Mouse (Mus musculus) heart, embryonic 12.5 days (tissue): ENCODE measurements at regions not wholly inside any gene's neighbourhood (a gene's known extent, or its start where the extent isn't known, plus 50 kb on each side); places are given as distances from the start of the nearest gene placed in this dataset.

Experiments
- ATAC-seq: fragments of 200-750 bp; cut with Nextera tagmentation; 2 replicates; pipeline ENCODE4 v1.8.0; 2017; ENCODE audit warnings: moderate TSS enrichment, moderate library complexity; ENCODE audit not compliant: insufficient number of reproducible peaks, low FRiP score
- H3K27ac ChIP-seq: fragments of 300-500 bp; sonication (generic); 2 replicates; pipeline ENCODE4 v1.5.1; 2016; ENCODE audit warnings: mild to moderate bottlenecking, moderate library complexity; ENCODE audit not compliant: poor library complexity, severe bottlenecking
- H3K27me3 ChIP-seq: fragments of 300-500 bp; sonication (generic); replicated peaks from 2 replicates; pipeline ENCODE4 v1.6.1; 2016; ENCODE audit warnings: mild to moderate bottlenecking, moderate library complexity
- H3K36me3 ChIP-seq: fragments of 300-500 bp; sonication (generic); 2 replicates; pipeline ENCODE4 v1.6.1; 2016; ENCODE audit warnings: mild to moderate bottlenecking, moderate library complexity
- H3K4me1 ChIP-seq: fragments of 300-500 bp; sonication (generic); replicated peaks from 2 replicates; pipeline ENCODE4 v1.6.1; 2016; ENCODE audit warnings: mild to moderate bottlenecking
- H3K4me2 ChIP-seq: fragments of 300-500 bp; sonication (generic); 2 replicates; pipeline ENCODE4 v1.6.1; 2016; ENCODE audit warnings: mild to moderate bottlenecking, moderate library complexity
- H3K4me3 ChIP-seq: fragments of 300-500 bp; sonication (generic); 2 replicates; pipeline ENCODE4 v1.5.1; 2016; ENCODE audit warnings: mild to moderate bottlenecking
- H3K9ac ChIP-seq: fragments of 300-500 bp; sonication (generic); 2 replicates; pipeline ENCODE4 v1.6.1; 2016; ENCODE audit warnings: mild to moderate bottlenecking, moderate library complexity
- H3K9me3 ChIP-seq: fragments of 300-500 bp; sonication (generic); replicated peaks from 2 replicates; pipeline ENCODE4 v1.6.1; 2016; ENCODE audit warnings: mild to moderate bottlenecking, moderate library complexity
- WGBS: fragments of 180-500 bp; shearing (Covaris S2); methylation state at CpG from one replicate; pipeline ENCODE4 v1.1.7; 2016; 5-methylcytosine and 5-hydroxymethylcytosine counted together

DNA sequence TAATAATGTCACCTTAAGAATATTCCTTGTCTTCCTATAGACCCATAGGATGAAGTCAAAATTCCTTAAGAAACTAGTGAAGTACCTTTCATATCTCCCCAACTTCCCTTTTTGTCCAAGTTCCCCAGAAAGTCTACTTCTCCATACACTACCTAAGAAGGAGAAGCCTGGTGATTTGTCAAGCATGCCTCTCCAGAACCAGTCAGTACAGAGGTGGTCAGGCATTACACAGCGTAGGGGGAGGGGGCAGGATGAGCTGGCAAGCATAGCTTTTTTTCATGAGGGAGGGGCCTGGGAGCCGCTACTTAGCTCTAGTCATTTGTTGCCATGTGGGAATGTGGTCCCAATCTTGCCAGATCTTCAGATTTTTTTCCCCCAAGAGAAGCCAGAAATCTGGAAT lies 54.0 kb upstream of the Satb2 start:
- no peaks in the 10 kb centered on the region for H3K27me3 ChIP-seq
- no peaks in the 10 kb centered on the region for H3K36me3 ChIP-seq
- H3K4me2 ChIP-seq = no peak overlapping the region
- no peaks in the 10 kb centered on the region for H3K9me3 ChIP-seq
- ATAC-seq = no peak
- no peaks in the 10 kb centered on the region for H3K4me1 ChIP-seq
- H3K27ac ChIP-seq = no peak overlapping the region
- H3K9ac ChIP-seq = no peak overlapping the region
- 76% methylated on average over 2 of the region's 2 CpGs for WGBS
- no peak overlapping the region for H3K4me3 ChIP-seq

DNA sequence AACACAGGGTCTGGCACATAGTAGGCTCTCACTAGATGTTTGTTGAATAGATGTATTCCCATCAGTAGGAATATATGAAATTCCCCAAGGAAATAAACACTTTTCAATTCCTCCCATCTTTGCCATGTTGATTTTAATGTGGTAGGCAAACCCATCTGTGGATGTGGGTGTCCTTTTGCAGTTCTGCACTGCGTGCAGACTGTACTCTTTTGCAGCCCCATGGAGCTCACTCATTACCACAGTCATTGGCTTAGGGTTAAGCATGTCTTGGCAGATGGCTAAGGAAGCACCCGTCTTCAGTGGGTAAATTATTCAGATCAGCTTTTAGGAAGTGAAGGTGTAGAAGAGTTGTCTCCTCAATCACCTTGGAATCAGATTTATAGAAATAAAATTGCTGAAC lies 54.8 kb upstream of the Satb2 start:
- Histone ChIP-seq H3K27me3 (no peaks in the 10 kb centered on the region), H3K27ac (no peak overlapping the region), H3K4me2 (no peak overlapping the region), H3K4me3 (no peak overlapping the region), H3K9ac (no peak overlapping the region), H3K36me3 (no peaks in the 10 kb centered on the region), H3K9me3 (no peaks in the 10 kb centered on the region), H3K4me1 (no peaks in the 10 kb centered on the region)
- 82% methylated on average over 2 of the region's 2 CpGs for WGBS
- ATAC-seq = no peak

DNA sequence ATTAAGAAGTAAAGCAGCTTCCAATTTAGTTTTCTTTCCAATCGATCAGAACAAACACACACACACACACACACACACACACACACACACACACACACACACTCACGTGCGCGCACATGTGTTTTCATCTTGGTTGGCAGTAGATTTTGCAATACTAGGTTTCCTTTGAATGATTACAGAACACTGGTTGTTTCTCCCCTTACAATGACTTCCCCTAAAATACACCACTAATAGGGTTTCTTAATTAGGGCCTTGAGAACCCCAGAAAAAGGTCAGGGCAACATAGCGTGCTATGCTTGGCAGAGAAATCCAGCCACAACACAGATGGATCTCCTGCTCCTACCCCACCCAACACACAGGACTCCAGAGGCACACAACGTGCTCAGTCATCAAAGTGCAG lies 56.0 kb upstream of the Satb2 start:
- Histone ChIP-seq H3K4me2 (no peak overlapping the region), H3K27ac (no peak overlapping the region), H3K4me1 (no peaks in the 10 kb centered on the region), H3K9me3 (no peaks in the 10 kb centered on the region), H3K9ac (no peak overlapping the region), H3K4me3 (no peak overlapping the region), H3K27me3 (no peaks in the 10 kb centered on the region), H3K36me3 (no peaks in the 10 kb centered on the region)
- 83% methylated on average over 6 of the region's 6 CpGs for WGBS
- ATAC-seq = no peak

DNA sequence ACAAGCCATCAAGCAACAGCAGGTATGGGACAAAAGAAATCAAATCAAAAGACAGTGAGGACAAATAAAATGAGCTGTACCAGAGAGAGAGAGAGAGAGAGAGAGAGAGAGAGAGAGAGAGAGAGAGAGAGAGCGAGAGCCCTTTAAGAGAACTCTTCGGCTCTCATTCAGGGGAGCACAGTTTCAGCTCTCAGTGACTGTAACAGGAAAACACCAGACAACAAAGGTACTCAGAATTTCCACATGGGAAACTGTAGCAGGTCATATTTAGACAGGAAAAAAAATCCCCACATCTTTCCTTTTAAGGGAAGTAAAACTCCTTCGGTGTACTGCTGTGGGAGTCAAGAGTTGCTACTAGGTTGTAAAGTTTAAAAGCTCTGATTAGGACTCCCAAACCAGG lies 57.9 kb upstream of the Satb2 start:
- Histone ChIP-seq H3K9ac (no peak overlapping the region), H3K9me3 (no peaks in the 10 kb centered on the region), H3K27ac (no peak overlapping the region), H3K4me1 (no peaks in the 10 kb centered on the region), H3K27me3 (no peaks in the 10 kb centered on the region), H3K4me2 (no peak overlapping the region), H3K36me3 (no peaks in the 10 kb centered on the region), H3K4me3 (no peak overlapping the region)
- 69% methylated on average over 3 of the region's 3 CpGs for WGBS
- ATAC-seq = no peak

DNA sequence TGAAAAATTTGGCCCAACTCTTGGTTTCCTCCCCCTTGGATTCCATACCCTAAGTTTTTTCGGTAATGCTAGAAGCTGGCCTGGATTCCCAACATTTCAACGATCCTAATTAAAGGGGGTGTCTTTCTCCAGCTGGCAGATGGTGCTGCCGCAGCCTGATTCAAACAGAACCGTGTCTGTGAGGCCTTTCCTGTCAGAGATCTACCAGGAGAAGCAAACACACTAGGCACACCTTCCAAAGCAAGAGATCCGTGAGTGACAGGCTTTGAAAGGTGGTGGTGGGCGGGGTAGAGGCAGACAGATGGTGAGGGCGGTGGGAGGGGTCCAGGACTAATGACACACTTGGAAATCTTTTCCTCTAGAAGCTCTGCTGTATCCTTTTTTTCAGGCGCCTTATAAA lies 61.8 kb upstream of the Satb2 start:
- Histone ChIP-seq H3K36me3 (no peaks in the 10 kb centered on the region), H3K27ac (no peak overlapping the region), H3K27me3 (no peaks in the 10 kb centered on the region), H3K9me3 (no peaks in the 10 kb centered on the region), H3K4me3 (no peak overlapping the region), H3K9ac (no peak overlapping the region), H3K4me2 (no peak overlapping the region), H3K4me1 (no peaks in the 10 kb centered on the region)
- 45% methylated on average over 8 of the region's 8 CpGs for WGBS
- ATAC-seq = no peak

DNA sequence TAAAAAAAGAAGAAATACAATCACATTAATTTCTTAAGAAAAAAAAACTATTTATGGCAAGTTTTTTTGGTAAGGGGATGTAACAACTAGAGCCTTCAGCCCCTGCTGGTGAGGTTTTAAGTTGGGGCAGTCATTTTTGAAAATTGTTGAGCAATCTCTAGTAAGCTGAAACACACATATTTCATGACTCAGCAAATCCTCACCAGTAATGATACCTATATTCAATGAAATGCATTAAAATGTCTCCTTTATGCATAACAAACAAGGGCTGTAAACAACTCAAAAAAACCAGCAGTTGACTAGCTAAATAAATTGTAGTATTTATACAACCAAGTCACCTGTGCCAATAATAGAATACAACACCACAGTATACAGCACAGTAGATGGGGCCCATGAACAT lies 63.1 kb upstream of the Satb2 start:
- H3K27me3 ChIP-seq = no peaks in the 10 kb centered on the region
- ATAC-seq = no peak
- no peak overlapping the region for H3K4me3 ChIP-seq
- no peaks in the 10 kb centered on the region for H3K36me3 ChIP-seq
- H3K9me3 ChIP-seq = no peaks in the 10 kb centered on the region
- no peak overlapping the region for H3K27ac ChIP-seq
- no peaks in the 10 kb centered on the region for H3K4me1 ChIP-seq
- no peak overlapping the region for H3K4me2 ChIP-seq
- no peak overlapping the region for H3K9ac ChIP-seq

DNA sequence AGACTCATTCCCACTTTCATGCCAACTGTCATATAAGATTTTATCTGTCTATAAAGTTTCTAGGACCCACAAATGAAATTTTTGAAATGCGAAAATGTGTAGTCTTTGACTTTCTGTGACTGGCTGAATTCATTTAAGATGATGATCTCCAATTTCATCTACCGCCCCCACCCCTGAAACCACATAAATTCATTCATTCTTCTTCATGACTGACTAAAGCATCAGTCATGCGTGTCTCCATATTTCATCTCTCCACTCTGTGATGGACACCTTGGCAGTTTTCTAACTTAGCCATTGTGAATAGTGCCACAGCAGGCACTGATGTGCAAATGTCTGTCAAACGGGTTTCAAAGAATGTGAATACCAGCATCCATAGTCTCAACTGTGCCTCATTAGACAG lies 75.4 kb upstream of the Satb2 start:
- Histone ChIP-seq H3K27me3 (no peaks in the 10 kb centered on the region), H3K36me3 (no peaks in the 10 kb centered on the region), H3K4me2 (no peak overlapping the region), H3K4me3 (no peak overlapping the region), H3K9me3 (peaks cover 1% of the 10 kb centered on the region; the same call in 1 of the 2 replicates), H3K4me1 (no peaks in the 10 kb centered on the region), H3K27ac (no peak overlapping the region), H3K9ac (no peak overlapping the region)
- 79% methylated on average over 4 of the region's 4 CpGs for WGBS
- ATAC-seq = no peak

DNA sequence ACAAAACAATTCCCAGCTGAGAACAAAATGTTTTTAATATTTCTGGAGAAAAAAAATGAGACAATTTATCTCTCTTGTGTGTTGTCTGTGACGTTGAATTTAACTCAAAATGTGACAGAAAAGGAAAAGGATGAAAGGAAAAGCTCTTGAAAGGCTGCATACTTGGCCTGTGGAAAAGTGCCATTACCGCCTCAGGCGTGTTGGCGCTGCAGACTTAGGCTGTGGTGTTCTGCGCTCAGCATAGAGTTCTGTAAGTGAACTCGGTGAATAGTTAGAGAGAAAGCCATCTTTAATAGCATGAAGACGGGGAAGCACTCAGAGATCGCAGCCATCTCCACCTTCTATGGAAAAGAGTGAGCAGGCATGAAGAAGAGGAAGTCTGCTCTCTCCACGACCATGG lies 77.5 kb upstream of the Satb2 start:
- Histone ChIP-seq H3K9ac (no peak overlapping the region), H3K9me3 (no peaks in the 10 kb centered on the region), H3K36me3 (no peaks in the 10 kb centered on the region), H3K4me3 (no peak overlapping the region), H3K4me2 (no peak overlapping the region), H3K4me1 (no peaks in the 10 kb centered on the region), H3K27ac (no peak overlapping the region), H3K27me3 (no peaks in the 10 kb centered on the region)
- WGBS = 80% methylated on average over 9 of the region's 9 CpGs
- ATAC-seq = no peak

DNA sequence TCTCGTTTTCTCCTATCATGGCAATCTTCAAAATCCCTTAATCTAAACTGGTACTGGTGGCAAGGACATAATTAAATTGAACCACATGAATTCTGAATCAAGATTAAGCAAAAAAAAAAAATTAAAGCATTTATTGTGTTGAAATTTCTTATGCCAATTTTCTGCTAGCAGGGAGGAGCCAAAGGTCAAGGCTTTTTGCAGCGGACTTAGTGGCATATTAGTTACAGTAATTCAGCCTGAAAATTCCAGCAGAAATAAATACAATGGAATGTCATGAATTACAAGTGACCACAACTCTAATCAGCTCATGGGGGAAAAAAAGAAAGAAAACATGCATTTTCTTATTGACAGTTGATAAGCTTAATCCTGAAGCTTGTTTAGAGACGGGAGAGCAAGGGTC lies 80.8 kb upstream of the Satb2 start:
- WGBS = 70% methylated on average over 3 of the region's 3 CpGs
- H3K36me3 ChIP-seq = no peaks in the 10 kb centered on the region

DNA sequence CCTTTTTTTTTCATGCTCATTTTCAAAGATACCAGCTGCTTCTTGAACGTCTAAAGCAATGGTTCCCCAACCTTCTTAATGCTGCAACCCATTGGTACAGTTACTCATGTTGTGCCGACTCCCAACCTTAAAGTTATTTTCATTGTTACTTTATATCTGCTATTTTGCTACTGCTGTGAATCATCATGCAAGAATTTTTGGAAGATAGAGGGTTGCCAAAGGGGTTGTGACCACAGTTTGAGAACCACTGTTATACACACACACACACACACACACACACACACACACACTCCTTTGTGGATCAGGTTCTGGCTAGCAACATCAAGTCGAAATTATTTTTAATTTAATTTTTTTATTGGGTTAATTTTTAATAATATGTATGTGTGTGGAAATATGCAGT lies 96.8 kb upstream of the Satb2 start:
- 66% methylated on average over 3 of the region's 3 CpGs for WGBS
- Histone ChIP-seq H3K9me3 (no peaks in the 10 kb centered on the region), H3K4me3 (no peak overlapping the region), H3K27me3 (no peaks in the 10 kb centered on the region), H3K36me3 (no peaks in the 10 kb centered on the region), H3K4me1 (no peaks in the 10 kb centered on the region), H3K9ac (no peak overlapping the region), H3K27ac (no peak overlapping the region), H3K4me2 (no peak overlapping the region)
- ATAC-seq = no peak

More for the DNA sequence above, 80.8 kb upstream of the Satb2 start:
- H3K9ac ChIP-seq = no peak overlapping the region
- H3K4me3 ChIP-seq = no peak overlapping the region
- H3K4me1 ChIP-seq = no peaks in the 10 kb centered on the region
- ATAC-seq = no peak
- H3K9me3 ChIP-seq = no peaks in the 10 kb centered on the region
- H3K4me2 ChIP-seq = no peak overlapping the region
- no peaks in the 10 kb centered on the region for H3K27me3 ChIP-seq
- H3K27ac ChIP-seq = no peak overlapping the region

DNA sequence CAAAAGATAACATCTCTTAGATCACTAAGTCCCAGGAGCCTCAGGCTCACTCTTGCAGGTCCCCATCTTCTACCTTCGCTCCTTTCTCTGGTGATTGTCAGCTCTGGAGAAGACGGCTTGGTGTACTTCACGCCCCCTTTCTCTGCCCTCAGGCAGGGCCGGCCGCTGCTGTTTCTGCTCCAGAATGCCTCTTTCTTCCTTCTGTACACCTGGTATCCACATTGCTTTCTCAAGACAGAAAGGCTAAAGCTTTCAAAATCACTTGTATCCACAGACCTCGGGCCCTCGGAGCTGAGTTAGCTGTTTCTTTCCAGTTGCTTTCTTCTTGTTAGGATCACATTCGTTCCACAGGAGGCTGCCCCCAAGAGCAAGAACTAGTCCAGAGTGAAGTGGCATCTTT lies 98.2 kb upstream of the Satb2 start:
- Histone ChIP-seq H3K27ac (no peak overlapping the region), H3K4me1 (no peaks in the 10 kb centered on the region), H3K4me2 (no peak overlapping the region), H3K9me3 (no peaks in the 10 kb centered on the region), H3K36me3 (no peaks in the 10 kb centered on the region), H3K9ac (no peak overlapping the region), H3K4me3 (no peak overlapping the region), H3K27me3 (no peaks in the 10 kb centered on the region)
- no peak for ATAC-seq
- WGBS = 48% methylated on average over 8 of the region's 8 CpGs

DNA sequence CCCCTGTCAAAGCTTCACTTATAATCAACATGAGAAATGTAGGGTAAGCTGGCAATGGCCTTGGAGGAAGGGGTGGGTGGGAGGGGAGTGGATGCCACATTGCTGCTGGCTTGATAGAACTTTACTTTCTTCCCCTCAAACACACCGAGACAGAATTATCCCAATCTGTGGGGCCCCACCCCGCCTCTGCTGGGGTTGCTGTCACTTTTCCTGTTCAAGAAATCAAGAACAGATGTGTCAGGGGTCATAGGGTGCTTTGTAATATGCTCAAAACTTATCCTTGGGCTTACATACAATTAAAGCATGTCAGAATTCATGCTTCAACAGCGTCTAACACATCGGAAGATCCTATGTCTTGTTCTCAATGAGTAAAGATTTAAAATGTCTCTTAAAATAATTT lies 101.9 kb upstream of the Satb2 start:
- H3K36me3 ChIP-seq = no peaks in the 10 kb centered on the region
- H3K4me1 ChIP-seq = no peaks in the 10 kb centered on the region
- no peak overlapping the region for H3K9ac ChIP-seq
- WGBS = 61% methylated on average over 4 of the region's 4 CpGs
- H3K27ac ChIP-seq = no peak overlapping the region
- H3K4me2 ChIP-seq = no peak overlapping the region
- no peak for ATAC-seq
- no peaks in the 10 kb centered on the region for H3K9me3 ChIP-seq
- 0 out of 2 replicates have a peak, but pooled peaks cover 3% of the 10 kb centered on the region for H3K27me3 ChIP-seq
- H3K4me3 ChIP-seq = no peak overlapping the region
